Mouse (Mus musculus): ENCODE measurements around the gene Phactr1. TPM values are rescaled to one million over a fixed set of nuclear protein-coding genes. Genes with fewer than 3 reads are reported as not detected.

Phactr1 gene
- polyA plus RNA-seq, 1 experiment from 2014 or later = 63.8 TPM

DNA sequence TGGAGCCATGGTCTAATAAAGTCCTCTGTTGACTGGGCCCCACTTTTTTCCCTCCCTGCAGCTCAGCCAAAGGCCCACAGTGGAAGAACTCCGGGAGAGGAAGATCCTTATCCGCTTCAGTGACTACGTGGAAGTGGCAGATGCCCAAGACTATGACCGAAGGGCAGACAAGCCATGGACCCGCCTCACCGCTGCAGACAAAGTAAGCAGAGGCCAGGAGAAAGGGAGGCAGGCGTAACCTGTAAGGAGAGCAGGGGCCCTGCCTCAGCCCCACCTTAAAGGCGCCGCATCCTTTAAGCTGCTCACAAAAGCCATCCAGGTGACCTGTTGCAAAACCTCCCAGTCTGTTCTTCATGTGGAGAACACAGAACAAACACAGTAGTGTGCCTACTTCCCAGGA is 452.4 kb downstream of the Phactr1 start:
- WGBS = 63% methylated on average over 9 of the region's 9 CpGs
- H3K9me3 ChIP-seq (ENCODE audit: control insufficient read depth, low read length) = no peaks in the 10 kb centered on the region
- H3K36me3 ChIP-seq (ENCODE audit: control insufficient read depth, insufficient read depth, low read length) = peaks cover 12% of the 10 kb centered on the region; the same call in 1 of the 2 replicates
- ATAC-seq (ENCODE audit: low FRiP score, low TSS enrichment) (no peak), DNase-seq (no peak)
- no peaks in the 10 kb centered on the region for H3K4me1 ChIP-seq (ENCODE audit: control insufficient read depth, insufficient read depth, low read length)
- H3K4me3 ChIP-seq (replicated peaks; ENCODE audit: low read depth, low read length) = no peak overlapping the region
- no peak overlapping the region for H3K9ac ChIP-seq (replicated peaks; ENCODE audit: low read length)
- no peak overlapping the region for H3K4me2 ChIP-seq (ENCODE audit: low read length)
- no peak overlapping the region for H3K27ac ChIP-seq (replicated peaks; ENCODE audit: low read depth, low read length)
- H3K27me3 ChIP-seq (ENCODE audit: control insufficient read depth, insufficient read depth, low read length) = no peaks in the 10 kb centered on the region

GRCm38 (mm10) chr13:43133400-43133799 is 453.0 kb downstream of the Phactr1 start:
- H3K9ac ChIP-seq (replicated peaks; ENCODE audit: low read length) = no peak overlapping the region
- H3K36me3 ChIP-seq (ENCODE audit: control insufficient read depth, insufficient read depth, low read length) = peaks cover 12% of the 10 kb centered on the region; the same call in 1 of the 2 replicates
- H3K9me3 ChIP-seq (ENCODE audit: control insufficient read depth, low read length) = no peaks in the 10 kb centered on the region
- no peaks in the 10 kb centered on the region for H3K4me1 ChIP-seq (ENCODE audit: control insufficient read depth, insufficient read depth, low read length)
- ATAC-seq (ENCODE audit: low FRiP score, low TSS enrichment) = no peak
- no peaks in the 10 kb centered on the region for H3K27me3 ChIP-seq (ENCODE audit: control insufficient read depth, insufficient read depth, low read length)
- no peak overlapping the region for H3K4me2 ChIP-seq (ENCODE audit: low read length)
- no peak overlapping the region for H3K4me3 ChIP-seq (replicated peaks; ENCODE audit: low read depth, low read length)
- H3K27ac ChIP-seq (replicated peaks; ENCODE audit: low read depth, low read length) = no peak overlapping the region
- DNase-seq = no peak
- 76% methylated on average over 7 of the region's 7 CpGs for WGBS

GRCm38 (mm10) chr13:43134468-43134867 is 454.0 kb downstream of the Phactr1 start:
- DNase-seq (no peak), ATAC-seq (ENCODE audit: low FRiP score, low TSS enrichment) (no peak)
- no peaks in the 10 kb centered on the region for H3K9me3 ChIP-seq (ENCODE audit: control insufficient read depth, low read length)

GRCm38 (mm10) chr13:43144720-43145418 is 464.4 kb downstream of the Phactr1 start:
- ATAC-seq (ENCODE audit: low FRiP score, low TSS enrichment) (no peak), DNase-seq (no peak)
- H3K36me3 ChIP-seq (ENCODE audit: control insufficient read depth, insufficient read depth, low read length) = no peaks in the 10 kb centered on the region
- no peaks in the 10 kb centered on the region for H3K4me1 ChIP-seq (ENCODE audit: control insufficient read depth, insufficient read depth, low read length)
- no peaks in the 10 kb centered on the region for H3K9me3 ChIP-seq (ENCODE audit: control insufficient read depth, low read length)
- no peaks in the 10 kb centered on the region for H3K27me3 ChIP-seq (ENCODE audit: control insufficient read depth, insufficient read depth, low read length)
- no peak overlapping the region for H3K9ac ChIP-seq (replicated peaks; ENCODE audit: low read length)
- H3K27ac ChIP-seq (replicated peaks; ENCODE audit: low read depth, low read length) = no peak overlapping the region
- no peak overlapping the region for H3K4me3 ChIP-seq (replicated peaks; ENCODE audit: low read depth, low read length)
- WGBS = 84% methylated on average over 7 of the region's 7 CpGs
- no peak overlapping the region for H3K4me2 ChIP-seq (ENCODE audit: low read length)

More at GRCm38 (mm10) chr13:43134468-43134867, 454.0 kb downstream of the Phactr1 start:
- Histone ChIP-seq H3K4me2 (ENCODE audit: low read length) (no peak overlapping the region), H3K4me3 (replicated peaks; ENCODE audit: low read depth, low read length) (no peak overlapping the region), H3K27ac (replicated peaks; ENCODE audit: low read depth, low read length) (no peak overlapping the region), H3K9ac (replicated peaks; ENCODE audit: low read length) (no peak overlapping the region), H3K4me1 (ENCODE audit: control insufficient read depth, insufficient read depth, low read length) (no peaks in the 10 kb centered on the region), H3K27me3 (ENCODE audit: control insufficient read depth, insufficient read depth, low read length) (no peaks in the 10 kb centered on the region), H3K36me3 (ENCODE audit: control insufficient read depth, insufficient read depth, low read length) (peaks cover 12% of the 10 kb centered on the region; the same call in 1 of the 2 replicates)
- WGBS = 78% methylated on average over 4 of the region's 4 CpGs

DNA sequence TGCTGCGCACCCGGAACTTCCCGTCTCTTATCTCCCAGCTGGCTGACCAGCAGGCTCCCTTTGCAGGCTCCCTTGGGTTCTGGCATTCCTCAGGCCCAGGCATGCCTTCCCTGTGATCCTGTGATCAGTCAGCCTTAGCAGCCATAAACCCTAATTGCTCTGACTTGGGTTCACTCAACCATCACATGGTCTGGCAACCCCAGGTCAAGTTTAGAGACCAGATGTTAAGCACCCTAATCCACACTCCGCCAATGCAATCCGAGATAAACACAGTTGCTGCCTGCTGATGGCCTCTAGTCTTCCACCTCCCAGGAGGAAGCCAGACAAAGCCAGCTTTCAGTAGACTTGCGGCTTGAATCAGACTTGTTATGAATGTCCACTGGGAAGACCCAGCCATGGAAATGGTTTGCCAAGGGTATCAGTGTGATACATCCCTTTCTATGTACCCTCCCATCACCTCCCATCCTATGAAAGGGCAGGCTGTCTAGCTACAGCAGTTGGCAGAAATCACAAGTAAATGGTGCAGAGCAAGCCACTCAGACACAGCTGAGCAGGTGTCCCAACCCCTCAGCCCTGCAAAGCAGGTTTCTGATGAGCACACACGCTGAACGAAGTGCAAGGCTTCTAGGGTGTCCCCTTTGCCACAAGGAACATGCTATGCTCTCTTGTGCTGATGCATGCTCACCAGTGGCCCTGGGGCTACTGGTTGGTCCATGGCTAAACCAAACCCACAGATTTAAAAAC is 466.3 kb downstream of the Phactr1 start:
- no peaks in the 10 kb centered on the region for H3K4me1 ChIP-seq (ENCODE audit: control insufficient read depth, insufficient read depth, low read length)
- DNase-seq = no peak
- H3K27me3 ChIP-seq (ENCODE audit: control insufficient read depth, insufficient read depth, low read length) = no peaks in the 10 kb centered on the region
- no peak overlapping the region for H3K4me2 ChIP-seq (ENCODE audit: low read length)
- 62% methylated on average over 8 of the region's 8 CpGs for WGBS
- H3K9me3 ChIP-seq (ENCODE audit: control insufficient read depth, low read length) = no peaks in the 10 kb centered on the region
- no peak for ATAC-seq (ENCODE audit: low FRiP score, low TSS enrichment)
- H3K4me3 ChIP-seq (replicated peaks; ENCODE audit: low read depth, low read length) = no peak overlapping the region
- H3K27ac ChIP-seq (replicated peaks; ENCODE audit: low read depth, low read length) = no peak overlapping the region
- no peak overlapping the region for H3K9ac ChIP-seq (replicated peaks; ENCODE audit: low read length)
- H3K36me3 ChIP-seq (ENCODE audit: control insufficient read depth, insufficient read depth, low read length) = peaks cover 9% of the 10 kb centered on the region; the same call in 1 of the 2 replicates

DNA sequence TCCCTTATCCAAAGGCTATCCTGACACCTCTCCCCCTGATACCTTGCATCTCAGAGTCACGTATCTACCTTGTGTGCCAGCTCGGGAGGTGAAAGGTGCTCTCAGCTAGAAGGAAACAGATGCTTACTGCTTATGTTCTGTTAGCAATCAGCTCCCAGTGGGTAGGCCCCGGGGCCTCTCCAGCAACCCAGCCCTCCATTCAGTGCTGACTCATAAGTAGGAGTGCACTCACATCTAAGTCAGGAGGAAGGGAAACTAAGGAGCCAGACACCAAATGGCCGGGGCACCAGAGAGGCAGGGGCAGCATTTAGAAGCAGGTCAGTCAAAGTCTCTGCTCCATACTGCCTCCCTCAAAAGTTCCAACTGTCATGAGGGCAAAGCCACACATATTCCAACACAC is 468.3 kb downstream of the Phactr1 start:
- Histone ChIP-seq H3K36me3 (ENCODE audit: control insufficient read depth, insufficient read depth, low read length) (peaks cover 14% of the 10 kb centered on the region; the same call in 1 of the 2 replicates), H3K4me1 (ENCODE audit: control insufficient read depth, insufficient read depth, low read length) (no peaks in the 10 kb centered on the region), H3K27me3 (ENCODE audit: control insufficient read depth, insufficient read depth, low read length) (no peaks in the 10 kb centered on the region), H3K27ac (replicated peaks; ENCODE audit: low read depth, low read length) (no peak overlapping the region), H3K9ac (replicated peaks; ENCODE audit: low read length) (no peak overlapping the region), H3K4me3 (replicated peaks; ENCODE audit: low read depth, low read length) (no peak overlapping the region), H3K9me3 (ENCODE audit: control insufficient read depth, low read length) (no peaks in the 10 kb centered on the region), H3K4me2 (ENCODE audit: low read length) (no peak overlapping the region)
- no peak for DNase-seq
- ATAC-seq (ENCODE audit: low FRiP score, low TSS enrichment) = no peak
- WGBS = 83% methylated on average over 4 of the region's 4 CpGs

GRCm38 (mm10) chr13:43149661-43150060 is 469.2 kb downstream of the Phactr1 start:
- H3K9me3 ChIP-seq (ENCODE audit: control insufficient read depth, low read length) = no peaks in the 10 kb centered on the region
- H3K9ac ChIP-seq (replicated peaks; ENCODE audit: low read length) = no peak overlapping the region
- no peak overlapping the region for H3K4me3 ChIP-seq (replicated peaks; ENCODE audit: low read depth, low read length)
- H3K4me1 ChIP-seq (ENCODE audit: control insufficient read depth, insufficient read depth, low read length) = no peaks in the 10 kb centered on the region
- ATAC-seq (ENCODE audit: low FRiP score, low TSS enrichment) (no peak), DNase-seq (no peak)
- peaks cover 23% of the 10 kb centered on the region for H3K36me3 ChIP-seq (ENCODE audit: control insufficient read depth, insufficient read depth, low read length)
- WGBS = 79% methylated on average over 3 of the region's 3 CpGs
- H3K27ac ChIP-seq (replicated peaks; ENCODE audit: low read depth, low read length) = no peak overlapping the region
- no peak overlapping the region for H3K4me2 ChIP-seq (ENCODE audit: low read length)
- H3K27me3 ChIP-seq (ENCODE audit: control insufficient read depth, insufficient read depth, low read length) = no peaks in the 10 kb centered on the region

- no peak overlapping the region for H3K27ac ChIP-seq (replicated peaks; ENCODE audit: low read depth, low read length)
- DNase-seq (no peak), ATAC-seq (ENCODE audit: low FRiP score, low TSS enrichment) (no peak)
- H3K36me3 ChIP-seq (ENCODE audit: control insufficient read depth, insufficient read depth, low read length) = peaks cover 33% of the 10 kb centered on the region
- H3K4me1 ChIP-seq (ENCODE audit: control insufficient read depth, insufficient read depth, low read length) = no peaks in the 10 kb centered on the region
- no peak overlapping the region for H3K9ac ChIP-seq (replicated peaks; ENCODE audit: low read length)
- no peaks in the 10 kb centered on the region for H3K9me3 ChIP-seq (ENCODE audit: control insufficient read depth, low read length)
- no peak overlapping the region for H3K4me2 ChIP-seq (ENCODE audit: low read length)
- WGBS = 91% methylated on average over 14 of the region's 14 CpGs
- no peaks in the 10 kb centered on the region for H3K27me3 ChIP-seq (ENCODE audit: control insufficient read depth, insufficient read depth, low read length)
- H3K4me3 ChIP-seq (replicated peaks; ENCODE audit: low read depth, low read length) = no peak overlapping the region
These were observed 471.6 kb downstream of the Phactr1 start for GRCm38 (mm10) chr13:43152005-43152520.
